In the genomic region with DNA sequence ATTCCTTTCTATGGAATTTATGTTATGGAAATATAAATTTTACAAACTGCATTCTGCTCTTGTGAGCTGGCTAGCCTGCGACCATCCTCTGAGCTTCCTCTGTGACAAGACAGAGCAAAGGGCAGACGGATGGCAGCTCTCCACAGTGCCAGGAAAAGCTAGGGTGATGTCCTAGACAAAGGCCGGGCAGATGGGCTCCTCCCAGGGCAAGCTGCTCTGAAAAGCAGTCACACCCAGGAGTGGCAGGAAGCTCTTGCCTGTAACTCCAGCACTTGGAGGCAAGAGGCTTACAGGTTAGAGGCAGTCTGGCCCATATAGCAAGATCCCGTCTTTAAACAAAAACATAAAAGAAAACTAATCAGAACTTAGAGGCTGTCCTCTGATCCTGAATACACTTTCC, we compare ENCODE assay signal across 14 mouse cellular contexts. TPM values are rescaled to one million over a fixed set of nuclear protein-coding genes. Genes with fewer than 3 reads are reported as not detected.
DNase-seq lines count a peak whose midpoint lies in the region; ATAC-seq lines count a peak whose summit lies in the region.
"Had no signal": no experiment of that assay in that cellular context is flagged by ENCODE, and none has a peak within 500 bp of the region (broad histone marks: within the 10 kb centered on the region; RNA-seq: fewer than 3 reads in every experiment).

No protein-coding gene starts in this region.

- H3K27ac ChIP-seq in kidney, embryonic 14.5 days (ENCODE audit: low read depth, low read length), result no peak overlapping the region
- no peak overlapping the region for H3K27ac ChIP-seq in neural tube, embryonic 14.5 days (ENCODE audit: low read depth, low read length)
- no peak overlapping the region for H3K27ac ChIP-seq in neural tube, embryonic 15.5 days (replicated peaks)
- peak overlapping the region; percentile 27; the same call in 1 of the 2 replicates for H3K27ac ChIP-seq in hindbrain, embryonic 16.5 days (ENCODE audit: low read depth, low read length)
- no peak overlapping the region for H3K27ac ChIP-seq in forebrain, embryonic 14.5 days (ENCODE audit: low read depth, low read length)
- H3K27ac ChIP-seq: forebrain, embryonic 15.5 days; kidney, embryonic 15.5 days; liver, embryonic 12.5 days had no signal

- H3K9me3 ChIP-seq in kidney, embryonic 14.5 days (ENCODE audit: control insufficient read depth, low read length), result no peaks in the 10 kb centered on the region
- no peaks in the 10 kb centered on the region for H3K9me3 ChIP-seq in neural tube, embryonic 14.5 days (ENCODE audit: control insufficient read depth, low read length)
- no peaks in the 10 kb centered on the region for H3K9me3 ChIP-seq in neural tube, embryonic 15.5 days (replicated peaks)
- no peaks in the 10 kb centered on the region for H3K9me3 ChIP-seq in hindbrain, embryonic 16.5 days (ENCODE audit: control insufficient read depth, low read length)
- no peaks in the 10 kb centered on the region for H3K9me3 ChIP-seq in forebrain, embryonic 14.5 days (replicated peaks; ENCODE audit: control insufficient read depth, low read length)
- H3K9me3 ChIP-seq: forebrain, embryonic 15.5 days; kidney, embryonic 15.5 days; liver, embryonic 12.5 days had no signal

- H3K9ac ChIP-seq in kidney, embryonic 14.5 days (ENCODE audit: low read depth, low read length), result no peak overlapping the region
- 0 out of 2 replicates have a peak overlapping the region, but pooled peaks have one; percentile 21 for H3K9ac ChIP-seq in neural tube, embryonic 14.5 days (replicated peaks; ENCODE audit: low read depth, low read length)
- H3K9ac ChIP-seq in neural tube, embryonic 15.5 days (replicated peaks), result no peak overlapping the region
- no peak overlapping the region for H3K9ac ChIP-seq in hindbrain, embryonic 16.5 days (ENCODE audit: low read depth, low read length)
- H3K9ac ChIP-seq in forebrain, embryonic 14.5 days (ENCODE audit: low read length), result no peak overlapping the region
- H3K9ac ChIP-seq: forebrain, embryonic 15.5 days; kidney, embryonic 15.5 days; liver, embryonic 12.5 days had no signal

- ATAC-seq in kidney, embryonic 14.5 days (ENCODE audit: low FRiP score, low TSS enrichment), result no peak
- ATAC-seq in neural tube, embryonic 14.5 days (ENCODE audit: low read depth), result no peak
- ATAC-seq in neural tube, embryonic 15.5 days (ENCODE audit: low FRiP score), result no peak
- no peak for ATAC-seq in hindbrain, embryonic 16.5 days
- ATAC-seq in CD4-positive, CD25-positive, alpha-beta regulatory T cell, adult 4 months, result no peak
- ATAC-seq in forebrain, embryonic 14.5 days, result no peak
- ATAC-seq: forebrain, embryonic 15.5 days; liver, embryonic 12.5 days had no signal

- H3K27me3 ChIP-seq in kidney, embryonic 14.5 days (ENCODE audit: control insufficient read depth, insufficient read depth, low read length), result no peaks in the 10 kb centered on the region
- H3K27me3 ChIP-seq in neural tube, embryonic 14.5 days (ENCODE audit: control insufficient read depth, insufficient read depth, low read length), result no peaks in the 10 kb centered on the region
- H3K27me3 ChIP-seq in neural tube, embryonic 15.5 days (replicated peaks), result no peaks in the 10 kb centered on the region
- H3K27me3 ChIP-seq in hindbrain, embryonic 16.5 days (replicated peaks; ENCODE audit: control insufficient read depth, insufficient read depth, low read length), result no peaks in the 10 kb centered on the region
- H3K27me3 ChIP-seq in forebrain, embryonic 14.5 days (replicated peaks; ENCODE audit: control insufficient read depth, insufficient read depth, low read length), result no peaks in the 10 kb centered on the region
- H3K27me3 ChIP-seq: forebrain, embryonic 15.5 days; liver, embryonic 12.5 days had no signal

- peak; percentile 39 for DNase-seq in kidney, postnatal 10 days
- no peak for DNase-seq in forebrain, embryonic 14.5 days (ENCODE audit: low spot score)
- DNase-seq: gastrocnemius, postnatal 36 days; heart, postnatal 14 days; thymus, postnatal 4 days had no signal

- H3K4me1 ChIP-seq in kidney, embryonic 14.5 days (ENCODE audit: control insufficient read depth, insufficient read depth, low read length), result peaks cover 8% of the 10 kb centered on the region; the same call in 1 of the 2 replicates
- H3K4me1 ChIP-seq in neural tube, embryonic 14.5 days (ENCODE audit: control insufficient read depth, insufficient read depth, low read length), result peaks cover 7% of the 10 kb centered on the region; the same call in 1 of the 2 replicates
- H3K4me1 ChIP-seq in neural tube, embryonic 15.5 days, result peaks cover 23% of the 10 kb centered on the region
- peaks cover 12% of the 10 kb centered on the region for H3K4me1 ChIP-seq in hindbrain, embryonic 16.5 days (ENCODE audit: control insufficient read depth, insufficient read depth, low read depth, low read length)
- peaks cover 9% of the 10 kb centered on the region; the same call in 1 of the 2 replicates for H3K4me1 ChIP-seq in forebrain, embryonic 14.5 days (ENCODE audit: control insufficient read depth, insufficient read depth, low read length)

- H3K4me2 ChIP-seq in kidney, embryonic 14.5 days (replicated peaks; ENCODE audit: low read depth, low read length), result no peak overlapping the region
- H3K4me2 ChIP-seq in neural tube, embryonic 14.5 days (ENCODE audit: low read depth, low read length), result no peak overlapping the region
- H3K4me2 ChIP-seq in neural tube, embryonic 15.5 days, result no peak overlapping the region
- no peak overlapping the region for H3K4me2 ChIP-seq in hindbrain, embryonic 16.5 days (ENCODE audit: low read length)
- H3K4me2 ChIP-seq in forebrain, embryonic 14.5 days (ENCODE audit: low read length), result no peak overlapping the region
- H3K4me2 ChIP-seq: forebrain, embryonic 15.5 days; kidney, embryonic 15.5 days; liver, embryonic 12.5 days had no signal

- H3K36me3 ChIP-seq in kidney, embryonic 14.5 days (ENCODE audit: control insufficient read depth, insufficient read depth, low read length), result peaks cover 55% of the 10 kb centered on the region
- peaks cover 42% of the 10 kb centered on the region for H3K36me3 ChIP-seq in neural tube, embryonic 14.5 days (ENCODE audit: control insufficient read depth, insufficient read depth, low read length)
- peaks cover 58% of the 10 kb centered on the region for H3K36me3 ChIP-seq in neural tube, embryonic 15.5 days
- peaks cover 34% of the 10 kb centered on the region for H3K36me3 ChIP-seq in hindbrain, embryonic 16.5 days (ENCODE audit: control insufficient read depth, insufficient read depth, low read length)
- peaks cover 65% of the 10 kb centered on the region for H3K36me3 ChIP-seq in forebrain, embryonic 14.5 days (ENCODE audit: control insufficient read depth, insufficient read depth, low read length)

- H3K4me3 ChIP-seq in kidney, embryonic 14.5 days (ENCODE audit: low read length), result no peak overlapping the region
- H3K4me3 ChIP-seq in neural tube, embryonic 14.5 days (ENCODE audit: low read depth, low read length), result no peak overlapping the region
- H3K4me3 ChIP-seq in neural tube, embryonic 15.5 days (replicated peaks), result no peak overlapping the region
- no peak overlapping the region for H3K4me3 ChIP-seq in hindbrain, embryonic 16.5 days (ENCODE audit: low read length)
- no peak overlapping the region for H3K4me3 ChIP-seq in forebrain, embryonic 14.5 days (ENCODE audit: low read depth, low read length)
- H3K4me3 ChIP-seq: forebrain, embryonic 15.5 days; kidney, embryonic 15.5 days; liver, embryonic 12.5 days had no signal

- WGBS in kidney, embryonic 14.5 days, result 62% methylated on average over 4 of the region's 4 CpGs
- WGBS in neural tube, embryonic 14.5 days, result 62% methylated on average over 4 of the region's 4 CpGs
- 56% methylated on average over 4 of the region's 4 CpGs for WGBS in neural tube, embryonic 15.5 days
- WGBS in hindbrain, embryonic 16.5 days, result 50% methylated on average over 4 of the region's 4 CpGs
- WGBS in forebrain, embryonic 14.5 days, result 68% methylated on average over 4 of the region's 4 CpGs

RNA-seq across cellular contexts. Expression of a gene that starts 19.3 kb away (rescaled TPM):
- polyA plus RNA-seq in kidney, embryonic 14.5 days (2014; fragmentation: Nextera tagmentation; extraction: Ambion mirVana), result 32.8 and 41.7 TPM in 2 replicates
- 53.1 and 60.3 TPM in 2 replicates for polyA plus RNA-seq in neural tube, embryonic 14.5 days (2014; fragmentation: Nextera tagmentation; extraction: Ambion mirVana)
- polyA plus RNA-seq in neural tube, embryonic 15.5 days (2015; fragmentation: Nextera tagmentation; extraction: Ambion mirVana), result 47.7 and 53.4 TPM in 2 replicates
- 40.6 and 50.2 TPM in 2 replicates for polyA plus RNA-seq in hindbrain, embryonic 16.5 days (2015; fragmentation: Nextera tagmentation; extraction: Ambion mirVana)
- polyA plus RNA-seq in CD4-positive, CD25-positive, alpha-beta regulatory T cell, adult 4 months (2017; shearing (Covaris generic)), result 100 to 1,000 TPM; 147 to 207 TPM
- 29.1 and 36.3 TPM in 2 replicates for polyA plus RNA-seq in forebrain, embryonic 14.5 days (2014; fragmentation: Nextera tagmentation; extraction: Ambion mirVana)

RNA-seq across cellular contexts. Expression of a gene that starts 20.1 kb away (rescaled TPM):
- 37.0 and 67.9 TPM in 2 replicates for polyA plus RNA-seq in kidney, embryonic 14.5 days (2014; fragmentation: Nextera tagmentation; extraction: Ambion mirVana)
- polyA plus RNA-seq in neural tube, embryonic 14.5 days (2014; fragmentation: Nextera tagmentation; extraction: Ambion mirVana), result 38.8 and 52.1 TPM in 2 replicates
- 30.3 and 41.1 TPM in 2 replicates for polyA plus RNA-seq in neural tube, embryonic 15.5 days (2015; fragmentation: Nextera tagmentation; extraction: Ambion mirVana)
- polyA plus RNA-seq in hindbrain, embryonic 16.5 days (2015; fragmentation: Nextera tagmentation; extraction: Ambion mirVana), result 11.9 and 27.7 TPM in 2 replicates
- polyA plus RNA-seq in CD4-positive, CD25-positive, alpha-beta regulatory T cell, adult 4 months (2017; shearing (Covaris generic)), result 10 to 100 TPM; 13.9 to 23.3 TPM
- polyA plus RNA-seq in forebrain, embryonic 14.5 days (2014; fragmentation: Nextera tagmentation; extraction: Ambion mirVana), result 25.8 and 32.3 TPM in 2 replicates

RNA-seq across cellular contexts. Expression of a gene that starts 28.7 kb away (rescaled TPM):
- 128 and 143 TPM in 2 replicates for polyA plus RNA-seq in kidney, embryonic 14.5 days (2014; fragmentation: Nextera tagmentation; extraction: Ambion mirVana)
- polyA plus RNA-seq in neural tube, embryonic 14.5 days (2014; fragmentation: Nextera tagmentation; extraction: Ambion mirVana), result 298 and 351 TPM in 2 replicates
- 254 and 302 TPM in 2 replicates for polyA plus RNA-seq in neural tube, embryonic 15.5 days (2015; fragmentation: Nextera tagmentation; extraction: Ambion mirVana)
- 285 and 306 TPM in 2 replicates for polyA plus RNA-seq in hindbrain, embryonic 16.5 days (2015; fragmentation: Nextera tagmentation; extraction: Ambion mirVana)
- polyA plus RNA-seq in CD4-positive, CD25-positive, alpha-beta regulatory T cell, adult 4 months (2017; shearing (Covaris generic)), result 10 to 100 TPM; 51.9 to 57.3 TPM
- polyA plus RNA-seq in forebrain, embryonic 14.5 days (2014; fragmentation: Nextera tagmentation; extraction: Ambion mirVana), result 255 and 273 TPM in 2 replicates

RNA-seq across cellular contexts. Expression of a gene that starts 58.9 kb away (rescaled TPM):
- not detected in 2 replicates for polyA plus RNA-seq in kidney, embryonic 14.5 days (2014; fragmentation: Nextera tagmentation; extraction: Ambion mirVana)
- polyA plus RNA-seq in neural tube, embryonic 14.5 days (2014; fragmentation: Nextera tagmentation; extraction: Ambion mirVana), result not detected in 2 replicates
- polyA plus RNA-seq in neural tube, embryonic 15.5 days (2015; fragmentation: Nextera tagmentation; extraction: Ambion mirVana), result not detected in 2 replicates
- not detected in 2 replicates for polyA plus RNA-seq in hindbrain, embryonic 16.5 days (2015; fragmentation: Nextera tagmentation; extraction: Ambion mirVana)
- not detected for polyA plus RNA-seq in CD4-positive, CD25-positive, alpha-beta regulatory T cell, adult 4 months (2017; shearing (Covaris generic))
- not detected in 2 replicates for polyA plus RNA-seq in forebrain, embryonic 14.5 days (2014; fragmentation: Nextera tagmentation; extraction: Ambion mirVana)
- polyA plus RNA-seq: embryonic facial prominence, embryonic 11.5 days; forebrain, embryonic 15.5 days; kidney, embryonic 15.5 days; liver, embryonic 12.5 days had no signal
